Mouse (Mus musculus): ENCODE measurements around the gene Bcorl1.
A peak's percentile ranks its signal among the peaks of the same experiment; 100 is the strongest.

The Bcorl1 gene

GRCm38 (mm10) chrX:48341141-48341540 is at the start of gene Bcorl1:
TSS of gene Bcorl1 (plus strand) at chrX:48341358.
- DNase-seq (ENCODE audit: extremely low spot score, low spot score): peak; percentile 47

- no peak for DNase-seq (ENCODE audit: extremely low spot score, low spot score)
Measured at GRCm38 (mm10) chrX:48291413-48291812, 49.7 kb upstream of the Bcorl1 start.

GRCm38 (mm10) chrX:48305356-48305755 is 35.8 kb upstream of the Bcorl1 start:
- no peak for DNase-seq (ENCODE audit: extremely low spot score, low spot score)

GRCm38 (mm10) chrX:48310706-48311517 is 30.2 kb upstream of the Bcorl1 start:
- peak; percentile 31 for DNase-seq (ENCODE audit: extremely low spot score, low spot score)

- no peak for DNase-seq (ENCODE audit: extremely low spot score, low spot score)
Measured at GRCm38 (mm10) chrX:48311727-48312126, 29.4 kb upstream of the Bcorl1 start.

- peak; percentile 67 for DNase-seq (ENCODE audit: extremely low spot score, low spot score)
Measured at GRCm38 (mm10) chrX:48314530-48315079, 26.6 kb upstream of the Bcorl1 start.

- DNase-seq (ENCODE audit: extremely low spot score, low spot score): no peak
Measured at GRCm38 (mm10) chrX:48317444-48317843, 23.7 kb upstream of the Bcorl1 start.

GRCm38 (mm10) chrX:48318194-48318593 is 23.0 kb upstream of the Bcorl1 start:
- DNase-seq (ENCODE audit: extremely low spot score, low spot score): no peak

GRCm38 (mm10) chrX:48340441-48341049 is 613 bp upstream of the Bcorl1 start:
- peak; percentile 26 for DNase-seq (ENCODE audit: extremely low spot score, low spot score)

GRCm38 (mm10) chrX:48341621-48342161 is 533 bp downstream of the Bcorl1 start:
- peak; percentile 54 for DNase-seq (ENCODE audit: extremely low spot score, low spot score)

GRCm38 (mm10) chrX:48342731-48343130 is 1.6 kb downstream of the Bcorl1 start:
- peak; percentile 17 for DNase-seq (ENCODE audit: extremely low spot score, low spot score)

GRCm38 (mm10) chrX:48343461-48343952 is 2.3 kb downstream of the Bcorl1 start:
- peak; percentile 84 for DNase-seq (ENCODE audit: extremely low spot score, low spot score)

- no peak for DNase-seq (ENCODE audit: extremely low spot score, low spot score)
Measured at GRCm38 (mm10) chrX:48343966-48344642, 2.9 kb downstream of the Bcorl1 start.

- DNase-seq (ENCODE audit: extremely low spot score, low spot score): peak; percentile 46
Measured at GRCm38 (mm10) chrX:48344643-48345384, 3.7 kb downstream of the Bcorl1 start.

- peak; percentile 30 for DNase-seq (ENCODE audit: extremely low spot score, low spot score)
Measured at GRCm38 (mm10) chrX:48345385-48345932, 4.3 kb downstream of the Bcorl1 start.

- no peak for DNase-seq (ENCODE audit: extremely low spot score, low spot score)
Measured at GRCm38 (mm10) chrX:48355346-48355745, 14.2 kb downstream of the Bcorl1 start.

- DNase-seq (ENCODE audit: extremely low spot score, low spot score): no peak
Measured at GRCm38 (mm10) chrX:48365836-48366577, 24.8 kb downstream of the Bcorl1 start.

- no peak for DNase-seq (ENCODE audit: extremely low spot score, low spot score)
Measured at GRCm38 (mm10) chrX:48367841-48368240, 26.7 kb downstream of the Bcorl1 start.

- peak; percentile 46 for DNase-seq (ENCODE audit: extremely low spot score, low spot score)
Measured at GRCm38 (mm10) chrX:48383643-48384042, 42.5 kb downstream of the Bcorl1 start.

GRCm38 (mm10) chrX:48385927-48386326 is 44.8 kb downstream of the Bcorl1 start:
- no peak for DNase-seq (ENCODE audit: extremely low spot score, low spot score)

All from neural tube, embryonic 10.5 days (tissue).